Mouse (Mus musculus): ENCODE results near the gene Foxa1.

The Foxa1 gene

DNA sequence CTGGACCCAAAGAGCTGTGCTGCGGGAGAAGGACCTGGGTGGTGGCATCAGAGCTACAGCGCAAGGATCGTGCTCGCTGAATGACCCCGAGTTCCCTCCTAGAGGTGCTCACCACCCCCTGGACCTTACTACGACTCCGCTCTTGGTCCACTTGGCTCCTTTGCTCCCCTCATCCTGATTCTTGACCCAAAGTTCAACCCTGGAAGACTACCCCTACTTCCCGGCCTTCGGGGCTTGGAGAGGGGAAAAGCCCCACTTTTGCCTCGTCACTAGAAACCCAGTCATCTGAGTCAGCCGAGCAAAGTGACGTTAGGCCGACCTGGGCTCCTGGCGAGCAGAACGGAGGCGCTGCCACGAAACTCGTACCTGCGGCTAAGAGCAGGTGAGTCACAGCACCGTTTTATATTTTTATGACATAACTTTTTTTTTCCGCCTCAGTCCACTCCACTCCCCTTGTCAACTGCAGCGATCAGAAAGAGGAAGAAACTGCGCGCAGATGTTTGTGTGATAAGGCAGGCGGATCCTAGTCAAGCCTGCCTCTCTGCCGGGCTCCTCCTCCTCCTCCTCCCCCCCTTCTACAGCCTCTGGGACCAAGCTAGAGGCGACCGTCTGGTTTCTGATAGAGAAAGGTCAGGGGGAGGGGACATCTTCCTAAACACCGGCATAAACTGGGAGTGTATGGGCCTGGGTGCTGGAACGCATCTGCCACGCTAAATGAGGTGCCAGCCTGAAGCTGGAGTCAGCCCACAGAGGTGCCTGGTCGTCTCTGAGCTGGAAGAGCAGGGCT lies at the start of gene Foxa1:
Gene Foxa1, minus strand, starts transcription at position 502 of the 787 bp plus-strand sequence.
- no peak for DNase-seq (ENCODE audit: low spot score in 2 of 2)

DNA sequence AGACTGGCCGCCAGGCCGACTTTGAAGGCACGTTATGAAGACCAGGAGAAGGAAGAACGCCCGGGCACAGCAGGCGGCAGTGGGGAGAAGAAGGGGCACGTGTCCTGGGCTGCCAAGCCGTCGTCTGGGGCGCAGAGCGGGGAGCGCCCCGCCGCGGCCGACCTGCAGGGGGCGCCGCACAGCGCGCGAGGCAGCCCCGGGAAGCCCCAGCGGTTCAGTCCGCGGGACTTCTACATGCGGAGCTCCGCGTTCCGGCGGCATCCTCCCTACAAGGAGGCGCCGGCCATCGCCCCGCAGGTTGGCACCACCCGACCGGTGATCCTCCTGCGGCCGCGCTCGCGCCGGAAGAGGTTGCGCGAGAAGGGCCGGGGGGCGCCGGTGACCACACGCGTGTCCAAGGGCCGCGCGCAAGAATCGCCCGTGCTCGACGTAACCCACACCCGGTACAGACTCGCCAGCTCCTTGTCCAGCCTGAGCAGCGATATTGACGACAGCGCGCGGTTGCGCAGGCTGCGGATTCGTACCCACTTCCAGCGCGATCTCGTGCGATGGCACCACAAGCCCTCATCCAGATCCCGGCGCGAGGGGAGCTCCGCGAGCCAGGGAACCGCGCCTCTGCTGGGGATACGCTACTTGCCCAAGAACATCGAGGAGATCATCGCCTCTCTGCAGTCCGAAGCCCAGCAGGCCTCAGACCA lies 29.4 kb upstream of the Foxa1 start:
- DNase-seq (ENCODE audit: low spot score in 2 of 2): peak in 1 of 2 experiments; percentile 4

GRCm38 (mm10) chr12:57572415-57572814 lies 25.7 kb upstream of the Foxa1 start:
- DNase-seq (ENCODE audit: low spot score in 2 of 2): no peak

DNA sequence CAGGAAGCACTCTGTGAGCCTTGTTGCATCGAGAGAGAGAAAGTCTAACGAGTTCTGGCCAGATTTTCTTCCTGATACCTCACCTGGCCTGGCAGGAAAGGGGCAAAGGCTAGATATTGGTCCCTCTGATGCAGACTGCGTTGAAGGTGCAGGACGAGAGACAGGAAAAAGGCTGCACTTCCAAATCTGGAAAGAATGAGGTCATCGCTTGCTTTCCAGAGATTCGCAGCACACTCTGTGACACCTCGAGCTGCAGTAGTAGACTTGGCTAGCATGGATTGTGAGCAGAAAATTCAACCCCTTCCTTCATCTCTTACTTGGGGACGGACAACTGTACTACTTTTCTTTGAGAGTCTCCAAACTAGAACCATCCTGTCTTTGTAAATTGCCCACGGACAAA lies 25.1 kb upstream of the Foxa1 start:
- no peak for DNase-seq (ENCODE audit: low spot score in 2 of 2)

GRCm38 (mm10) chr12:57563909-57564308 lies 17.2 kb upstream of the Foxa1 start, which contains the start of gene Ttc6:
Ttc6 (plus strand) TSS chr12:57564113.
- DNase-seq (ENCODE audit: low spot score in 2 of 2): no peak

DNA sequence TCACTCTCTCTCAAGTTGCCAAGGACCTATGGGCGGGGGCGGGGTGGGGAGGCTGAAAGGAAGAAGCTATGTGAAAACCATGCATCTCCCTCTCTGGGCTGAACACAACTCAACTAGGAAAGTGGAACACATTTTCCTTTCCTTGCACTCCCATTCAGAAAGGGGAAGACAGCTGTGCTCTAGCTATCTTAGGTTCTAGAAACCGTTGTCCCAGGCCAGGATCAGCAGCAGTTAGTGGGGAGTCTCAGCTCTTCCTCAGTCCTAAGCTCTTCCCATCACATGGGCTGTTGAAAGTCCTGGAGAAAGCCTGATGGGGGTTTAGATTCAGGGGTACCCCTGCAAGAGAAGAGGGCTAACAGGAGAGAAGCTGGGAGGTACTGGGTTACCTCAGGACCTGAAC lies 7.4 kb upstream of the Foxa1 start:
- DNase-seq (ENCODE audit: low spot score in 2 of 2): no peak

DNA sequence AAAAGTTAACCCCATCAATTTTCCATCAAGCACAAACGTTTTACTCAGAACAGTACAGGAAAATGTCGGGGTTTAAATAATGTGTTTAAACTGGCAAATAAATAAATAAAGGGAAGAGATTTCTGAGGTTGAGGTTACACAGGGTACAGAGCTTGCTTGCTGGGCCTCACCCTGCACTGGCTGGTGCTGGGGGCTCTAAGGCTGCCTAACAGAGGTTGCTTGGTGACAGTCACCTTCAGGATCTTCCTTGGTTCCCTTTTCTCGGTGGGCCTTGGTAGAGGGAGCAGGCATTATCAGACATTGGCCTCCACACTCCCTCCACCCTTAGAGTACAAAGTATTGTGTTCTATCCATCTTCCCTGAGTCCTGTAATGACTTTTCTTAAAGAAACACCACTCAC lies 5.6 kb upstream of the Foxa1 start:
- DNase-seq (ENCODE audit: low spot score in 2 of 2): no peak

- DNase-seq (ENCODE audit: low spot score in 2 of 2): no peak
Observed at GRCm38 (mm10) chr12:57550881-57551280, 4.2 kb upstream of the Foxa1 start.

DNA sequence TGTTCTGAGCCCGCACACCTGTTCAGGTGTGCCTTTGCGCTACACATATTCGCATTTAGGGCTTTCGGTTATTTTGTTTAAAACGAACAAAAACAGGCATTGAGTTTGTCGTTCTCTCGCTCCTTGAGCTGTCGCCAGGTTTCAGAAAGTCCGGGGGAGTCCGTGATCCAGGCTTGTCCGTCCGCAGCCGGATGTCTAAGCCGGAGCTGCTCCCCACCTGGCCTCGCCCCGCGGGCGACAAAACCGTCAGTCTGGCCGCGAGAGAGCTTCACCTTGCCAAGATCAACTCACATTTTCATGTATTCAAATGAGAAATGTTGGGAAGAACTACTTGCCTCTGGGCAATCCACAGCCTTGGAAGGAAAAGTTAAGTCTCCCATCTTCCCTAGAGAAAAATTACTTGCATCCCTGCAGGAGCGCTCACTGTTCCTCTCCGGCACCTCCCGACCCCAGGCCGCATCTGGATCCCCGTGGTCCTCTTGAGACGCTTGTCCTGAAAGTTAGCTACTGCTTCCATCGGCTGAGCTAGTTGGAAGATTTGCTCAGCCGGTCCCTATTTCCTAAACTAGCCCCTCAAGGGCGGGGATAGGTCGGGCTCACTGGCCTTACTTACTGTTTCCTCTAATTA lies 3.6 kb upstream of the Foxa1 start:
- no peak for DNase-seq (ENCODE audit: low spot score in 2 of 2)

DNA sequence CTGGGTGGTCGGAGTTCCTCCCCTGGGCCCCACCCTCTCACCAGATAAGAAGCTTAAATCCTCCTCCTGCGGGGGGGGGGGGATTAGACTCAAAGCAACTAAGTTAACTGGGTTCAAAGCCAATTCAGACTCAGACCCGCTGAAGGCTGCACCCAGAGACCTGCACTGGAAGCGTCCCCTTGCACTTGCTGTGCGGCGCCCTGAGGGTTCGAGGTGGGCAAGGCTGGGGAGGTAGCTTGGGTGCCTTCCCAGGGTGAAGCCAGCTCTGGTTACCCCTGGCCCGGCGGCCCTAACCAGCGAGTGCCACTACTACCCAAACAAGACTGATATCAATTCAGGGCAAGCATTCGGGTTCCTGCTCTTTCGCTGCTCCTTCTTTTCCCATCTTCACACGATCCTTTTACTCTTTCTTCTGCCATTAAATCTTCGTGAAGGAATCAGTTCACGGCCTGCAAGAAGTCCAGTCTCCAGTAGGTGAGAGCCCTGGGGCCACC lies 3.0 kb upstream of the Foxa1 start:
- DNase-seq (ENCODE audit: low spot score in 2 of 2): no peak

- no peak for DNase-seq (ENCODE audit: low spot score in 2 of 2)
Observed at GRCm38 (mm10) chr12:57548981-57549666, 2.4 kb upstream of the Foxa1 start.

GRCm38 (mm10) chr12:57548352-57548980 lies 1.8 kb upstream of the Foxa1 start:
- no peak for DNase-seq (ENCODE audit: low spot score in 2 of 2)

- no peak for DNase-seq (ENCODE audit: low spot score in 2 of 2)
Observed at GRCm38 (mm10) chr12:57547890-57548289, 1.2 kb upstream of the Foxa1 start.

- no peak for DNase-seq (ENCODE audit: low spot score in 2 of 2)
Observed at GRCm38 (mm10) chr12:57545371-57546241, 1.1 kb downstream of the Foxa1 start.

DNA sequence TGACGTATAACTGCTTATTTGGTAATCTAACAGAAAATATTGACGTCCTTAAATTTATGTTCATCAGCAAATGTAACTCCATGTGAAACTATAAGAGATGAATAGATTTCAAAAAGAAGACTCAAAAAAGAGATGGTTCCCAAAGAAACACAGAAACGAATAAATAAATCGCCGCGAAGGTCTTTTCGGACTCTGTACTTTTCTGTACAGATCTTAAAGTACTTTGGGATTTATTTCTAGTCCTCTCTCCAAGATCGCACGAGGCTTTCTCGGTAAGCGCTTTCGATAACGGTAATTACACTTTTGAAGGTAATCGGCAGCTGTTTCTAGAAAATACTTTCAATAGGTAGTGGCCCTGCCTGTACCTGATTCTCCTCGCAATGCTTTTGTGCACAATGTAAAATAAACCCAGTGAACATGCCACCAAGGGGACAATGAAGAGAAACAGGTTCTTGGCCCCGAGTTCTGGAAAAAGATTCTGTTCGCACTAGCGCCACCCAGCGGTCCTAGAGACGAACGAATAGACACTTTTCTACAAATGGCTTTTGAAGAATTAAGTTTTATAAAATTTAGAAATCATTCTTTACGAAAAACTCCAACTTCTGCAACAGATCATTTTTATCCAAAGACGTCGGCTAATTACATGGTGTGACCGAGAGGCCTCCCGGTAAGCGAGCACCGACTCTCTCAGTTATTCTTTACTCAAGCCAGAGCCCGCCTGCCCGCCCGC lies 1.9 kb downstream of the Foxa1 start:
- peak in 1 of 2 experiments; percentile 31 for DNase-seq (ENCODE audit: low spot score in 2 of 2)

DNA sequence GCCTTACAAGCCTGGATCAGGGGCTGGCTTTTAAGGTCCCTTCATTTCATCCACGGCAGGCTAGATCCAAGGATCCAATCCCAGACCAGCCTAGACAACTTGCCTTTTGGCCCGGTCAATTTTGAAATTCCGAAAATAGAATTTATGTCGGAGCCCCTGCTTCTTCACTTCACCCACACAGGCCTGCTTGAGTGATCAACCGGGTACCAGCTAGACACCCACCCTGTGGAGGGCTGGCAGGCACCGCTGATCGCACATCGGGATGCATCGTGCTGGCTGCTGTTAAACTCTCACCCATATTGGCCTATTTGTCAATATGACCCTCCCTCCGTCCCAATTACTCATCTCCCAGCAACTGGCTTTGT lies 3.1 kb downstream of the Foxa1 start:
- DNase-seq (ENCODE audit: low spot score in 2 of 2): no peak

- DNase-seq (ENCODE audit: low spot score in 2 of 2): no peak
Observed at GRCm38 (mm10) chr12:57542746-57543626, 3.7 kb downstream of the Foxa1 start.

- DNase-seq (ENCODE audit: low spot score in 2 of 2): no peak
Observed at GRCm38 (mm10) chr12:57541931-57542745, 4.6 kb downstream of the Foxa1 start.

All from frontal cortex, postnatal 25 days (tissue).